Mouse (Mus musculus) CH12.LX (cell line): ENCODE results near the gene Lama1.

ENCODE experiments used
- CHD1 ChIP-seq: IDR thresholded peaks from 2 replicates; pipeline ENCODE4 v1.6.1; 2012; ENCODE audit warnings: low read depth, low read length, improper control_type of control experiment, inconsistent platforms
- CTCF ChIP-seq, 2 experiments: IDR thresholded peaks in 1 of 2; conservative IDR thresholded peaks in 1 of 2; 2 replicates each; pipeline ENCODE4 v1.5.1; 2011 to 2012; ENCODE audit warnings: low read depth in 2 of 2, low read length in 2 of 2, improper control_type of control experiment in 1 of 2, inconsistent platforms in 1 of 2, mild to moderate bottlenecking in 1 of 2, moderate library complexity in 1 of 2
- E2F4 ChIP-seq: IDR thresholded peaks from 2 replicates; pipeline ENCODE4 v1.6.1; 2011; ENCODE audit warnings: low read depth, low read length, improper control_type of control experiment; ENCODE audit not compliant: insufficient replicate concordance
- MAZ ChIP-seq: IDR thresholded peaks from 2 replicates; pipeline ENCODE4 v1.6.1; 2012; ENCODE audit warnings: low read depth, mild to moderate bottlenecking, inconsistent platforms, low read length, improper control_type of control experiment, moderate library complexity
- MEF2A ChIP-seq: IDR thresholded peaks from 2 replicates; pipeline ENCODE4 v1.6.1; 2014; ENCODE audit warnings: low read depth, mild to moderate bottlenecking, inconsistent platforms, low read length, improper control_type of control experiment, borderline replicate concordance
- POLR2AphosphoS2 ChIP-seq: IDR thresholded peaks from 2 replicates; pipeline ENCODE4 v1.6.1; 2011; ENCODE audit warnings: low read depth, low read length, improper control_type of control experiment
- SMC3 ChIP-seq: IDR thresholded peaks from 2 replicates; pipeline ENCODE4 v1.6.1; 2011; ENCODE audit warnings: low read depth, low read length, improper control_type of control experiment
- USF1 ChIP-seq: IDR thresholded peaks from 2 replicates; pipeline ENCODE4 v1.6.1; 2014; ENCODE audit warnings: low read depth, mild to moderate bottlenecking, inconsistent platforms, low read length, improper control_type of control experiment
- ZC3H11A ChIP-seq: IDR thresholded peaks from 2 replicates; pipeline ENCODE4 v1.6.1; 2012; ENCODE audit warnings: low read depth, mild to moderate bottlenecking, inconsistent platforms, low read length, improper control_type of control experiment
- ZKSCAN1 ChIP-seq: IDR thresholded peaks from 2 replicates; pipeline ENCODE4 v1.6.1; 2012; ENCODE audit warnings: low read depth, inconsistent platforms, low read length, improper control_type of control experiment, borderline replicate concordance
- ZMIZ1 ChIP-seq: IDR thresholded peaks from 2 replicates; pipeline ENCODE4 v1.6.1; 2012; ENCODE audit warnings: low read depth, mild to moderate bottlenecking, inconsistent platforms, low read length, improper control_type of control experiment
- ZNF384 ChIP-seq: IDR thresholded peaks from 2 replicates; pipeline ENCODE4 v1.6.1; 2012; ENCODE audit warnings: low read depth, low read length, improper control_type of control experiment, inconsistent platforms

DNA sequence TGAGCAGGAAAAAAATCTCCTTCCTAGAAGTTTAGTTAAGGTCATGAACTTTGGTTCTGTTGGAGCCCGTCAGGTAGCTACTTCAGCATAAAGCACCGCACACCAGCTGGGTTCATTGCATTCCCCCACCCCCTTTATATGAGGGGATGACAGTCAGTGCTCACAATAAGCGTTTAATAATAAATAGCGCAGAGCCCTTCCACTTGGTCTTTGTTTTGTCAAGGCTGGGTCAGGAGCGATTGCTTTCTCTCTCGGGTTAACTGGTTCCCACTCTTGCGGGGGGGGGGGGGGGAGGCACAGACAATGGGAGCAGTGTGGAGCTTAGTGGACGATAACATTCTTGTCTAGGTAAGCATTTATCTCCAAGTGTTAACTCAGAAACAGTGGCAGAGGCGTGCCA is 4.7 kb downstream of the Lama1 start:
- TF ChIP-seq CTCF (conservative IDR thresholded peaks at IDR 0.05 in 1 of 2, IDR thresholded peaks at IDR 0.05 in 1 of 2; ENCODE audit: low read depth in 2 of 2, low read length in 2 of 2) (no peak), ZNF384 (no peak), SMC3 (no peak), MEF2A (no peak), E2F4 (no peak), ZC3H11A (no peak), MAZ (no peak), USF1 (no peak), CHD1 (no peak), POLR2AphosphoS2 (no peak), ZMIZ1 (no peak), ZKSCAN1 (no peak)
